Mouse (Mus musculus) liver, embryonic 15.5 days (tissue): ENCODE results near the gene Per1. TPM values are rescaled to one million over a fixed set of nuclear protein-coding genes. Genes with fewer than 3 reads are reported as not detected.

Experiments
- ATAC-seq: fragments of 200-750 bp; cut with Nextera tagmentation; 2 replicates; pipeline ENCODE4 v1.8.0; 2017; ENCODE audit warnings: moderate number of reproducible peaks, mild to moderate bottlenecking, moderate library complexity; ENCODE audit not compliant: insufficient read depth
- H3K27ac ChIP-seq: fragments of 300-500 bp; sonication (generic); replicated peaks from 2 replicates; pipeline ENCODE4 v1.5.1; 2015; ENCODE audit warnings: mild to moderate bottlenecking, inconsistent platforms
- H3K27me3 ChIP-seq: fragments of 300-500 bp; sonication (generic); 2 replicates; pipeline ENCODE4 v1.6.1; 2015; ENCODE audit warnings: mild to moderate bottlenecking, inconsistent platforms
- H3K36me3 ChIP-seq: fragments of 300-500 bp; sonication (generic); replicated peaks from 2 replicates; pipeline ENCODE4 v1.6.1; 2015; ENCODE audit warnings: moderate library complexity, mild to moderate bottlenecking, inconsistent platforms
- H3K4me1 ChIP-seq: fragments of 300-500 bp; sonication (generic); replicated peaks from 2 replicates; pipeline ENCODE4 v1.6.1; 2015; ENCODE audit warnings: inconsistent platforms
- H3K4me2 ChIP-seq: fragments of 300-500 bp; sonication (generic); 2 replicates; pipeline ENCODE4 v1.6.1; 2015; ENCODE audit warnings: moderate library complexity, mild to moderate bottlenecking, inconsistent platforms
- H3K4me3 ChIP-seq: fragments of 300-500 bp; sonication (generic); replicated peaks from 2 replicates; pipeline ENCODE4 v1.5.1; 2015; ENCODE audit warnings: mild to moderate bottlenecking, inconsistent platforms
- H3K9ac ChIP-seq: fragments of 300-500 bp; sonication (generic); 2 replicates; pipeline ENCODE4 v1.6.1; 2015; ENCODE audit warnings: moderate library complexity, mild to moderate bottlenecking, inconsistent platforms
- H3K9me3 ChIP-seq: fragments of 300-500 bp; sonication (generic); replicated peaks from 2 replicates; pipeline ENCODE4 v1.6.1; 2016; ENCODE audit warnings: inconsistent platforms
- WGBS: fragments of 180-500 bp; shearing (Covaris S2); methylation state at CpG from one replicate; pipeline ENCODE4 v1.1.7; 2015; ENCODE audit warnings: mixed read lengths; ENCODE audit not compliant: insufficient replicate concordance; 5-methylcytosine and 5-hydroxymethylcytosine counted together
- polyA plus RNA-seq: library from polyadenylated mRNA; unstranded; fragments of >200 nt; fragmentation: Nextera tagmentation; extraction: Ambion mirVana; gene quantifications from 2 replicates; pipeline ENCODE4 v1.2.1, GENCODE M21; 2015

The Per1 gene
- polyA plus RNA-seq, 1 experiment from 2014 or later = 7.6 TPM

- ATAC-seq = peak; percentile 1
- Histone ChIP-seq H3K27ac (peak overlapping the region; percentile 89), H3K27me3 (no peaks in the 10 kb centered on the region), H3K4me1 (peaks cover 47% of the 10 kb centered on the region), H3K4me3 (peak overlapping the region; percentile 77), H3K4me2 (peak overlapping the region; percentile 99), H3K9ac (peak overlapping the region; percentile 66), H3K9me3 (no peaks in the 10 kb centered on the region), H3K36me3 (peaks cover 7% of the 10 kb centered on the region; the same call in 1 of the 2 replicates)
- WGBS = 2% methylated on average over 19 of the region's 19 CpGs
Measured at GRCm38 (mm10) chr11:69058729-69059356, 36.2 kb upstream of the Per1 start.

- no peaks in the 10 kb centered on the region for H3K27me3 ChIP-seq
- peak within 1 kb of the TSS; percentile 77 for H3K4me3 ChIP-seq
- ATAC-seq = peak; percentile 85
- peaks cover 50% of the 10 kb centered on the region for H3K4me1 ChIP-seq
- peak within 1 kb of the TSS; percentile 99 for H3K4me2 ChIP-seq
- WGBS = under 1% methylated on average over 64 of the region's 64 CpGs
- 0 out of 2 replicates have a peak, but pooled peaks cover 1% of the 10 kb centered on the region for H3K36me3 ChIP-seq
- H3K9ac ChIP-seq = peak within 1 kb of the TSS; percentile 89
- H3K9me3 ChIP-seq = no peaks in the 10 kb centered on the region
- H3K27ac ChIP-seq = peak within 1 kb of the TSS; percentile 89
Measured at GRCm38 (mm10) chr11:69059357-69059974, 35.6 kb upstream of the Per1 start, which contains the start of gene Borcs6. Borcs6 (plus strand) TSS chr11:69059717.

DNA sequence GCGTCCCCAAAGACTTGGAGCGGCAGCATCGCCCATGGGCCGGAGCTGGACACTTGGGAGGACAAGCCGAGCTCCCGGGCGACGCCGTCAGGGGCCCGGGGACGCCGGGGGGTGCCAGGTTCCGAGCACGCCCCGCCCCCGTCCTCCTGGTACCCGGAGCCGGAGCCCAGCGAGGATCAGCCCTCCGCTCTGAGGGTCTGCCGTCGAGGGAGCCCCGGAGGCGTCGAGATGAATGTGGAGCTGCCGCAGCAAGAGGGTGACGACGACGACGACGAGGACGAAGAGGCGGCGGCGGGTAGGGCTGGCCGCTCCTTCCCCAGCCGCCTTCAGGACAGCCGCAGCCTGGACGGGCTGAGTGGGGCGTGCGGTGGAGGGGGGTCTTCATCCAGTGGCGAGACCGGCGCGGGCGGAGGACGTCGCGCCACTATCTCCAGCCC, 35.0 kb upstream of the Per1 start:
- ATAC-seq = peak; percentile 10
- H3K9ac ChIP-seq = peak overlapping the region; percentile 89
- H3K27ac ChIP-seq = peak overlapping the region; percentile 86
- no peaks in the 10 kb centered on the region for H3K36me3 ChIP-seq
- no peaks in the 10 kb centered on the region for H3K9me3 ChIP-seq
- H3K4me3 ChIP-seq = peak overlapping the region; percentile 77
- WGBS = under 1% methylated on average over 49 of the region's 49 CpGs
- peak overlapping the region; percentile 99 for H3K4me2 ChIP-seq
- no peaks in the 10 kb centered on the region for H3K27me3 ChIP-seq
- H3K4me1 ChIP-seq = peaks cover 54% of the 10 kb centered on the region

DNA sequence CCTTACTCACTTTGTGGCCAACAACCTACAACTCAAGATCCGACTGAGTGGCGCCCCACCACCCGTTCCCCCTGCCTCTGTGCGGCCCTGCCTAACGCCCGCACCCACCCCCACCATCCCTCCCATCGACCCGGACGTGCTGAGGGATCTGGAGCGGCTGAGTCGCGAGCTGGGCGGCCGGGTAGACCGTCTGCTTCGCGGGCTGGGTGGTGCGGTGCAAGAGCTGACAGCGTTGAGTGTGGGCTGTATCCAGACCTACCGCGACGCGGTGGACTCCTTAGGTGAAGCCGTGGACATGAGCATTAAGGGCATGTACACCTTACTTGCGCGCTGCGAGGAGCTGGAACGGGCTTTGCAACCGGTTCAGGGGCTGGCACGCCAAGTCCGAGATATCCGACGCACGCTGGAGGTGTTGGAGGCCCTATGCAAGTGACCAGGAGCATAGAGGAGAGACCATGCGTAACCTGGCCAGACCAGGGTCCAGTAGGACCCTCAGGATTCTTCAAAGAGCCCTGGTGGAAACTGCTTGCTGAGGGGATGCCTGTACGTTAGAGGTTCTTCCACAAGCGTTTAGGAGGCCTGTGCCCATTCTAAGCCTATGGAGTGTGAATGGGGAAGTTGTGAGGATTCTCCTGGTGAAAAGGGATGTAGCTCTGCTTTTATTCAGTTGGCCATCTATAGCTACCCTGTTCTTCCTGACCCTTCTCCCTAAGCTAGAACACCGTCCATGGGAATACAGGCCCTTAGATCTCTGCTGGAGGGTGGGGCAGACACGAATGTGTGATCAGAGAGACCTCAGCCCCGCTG, 34.4 kb upstream of the Per1 start:
- Histone ChIP-seq H3K4me1 (peaks cover 56% of the 10 kb centered on the region), H3K4me2 (peak overlapping the region; percentile 99), H3K27me3 (no peaks in the 10 kb centered on the region), H3K4me3 (peak overlapping the region; percentile 77), H3K9me3 (no peaks in the 10 kb centered on the region), H3K36me3 (no peaks in the 10 kb centered on the region), H3K9ac (peak overlapping the region; percentile 89), H3K27ac (peak overlapping the region; percentile 86)
- ATAC-seq = no peak
- 2% methylated on average over 40 of the region's 40 CpGs for WGBS

GRCm38 (mm10) chr11:69061255-69061912, 33.6 kb upstream of the Per1 start:
- Histone ChIP-seq H3K4me1 (peaks cover 61% of the 10 kb centered on the region), H3K27me3 (no peaks in the 10 kb centered on the region), H3K36me3 (no peaks in the 10 kb centered on the region), H3K9me3 (no peaks in the 10 kb centered on the region), H3K9ac (peak overlapping the region; percentile 89), H3K4me3 (peak overlapping the region; percentile 77), H3K4me2 (peak overlapping the region; percentile 99), H3K27ac (peak overlapping the region; percentile 86; the same call in 1 of the 2 replicates)
- ATAC-seq = no peak
- 31% methylated on average over 17 of the region's 17 CpGs for WGBS

DNA sequence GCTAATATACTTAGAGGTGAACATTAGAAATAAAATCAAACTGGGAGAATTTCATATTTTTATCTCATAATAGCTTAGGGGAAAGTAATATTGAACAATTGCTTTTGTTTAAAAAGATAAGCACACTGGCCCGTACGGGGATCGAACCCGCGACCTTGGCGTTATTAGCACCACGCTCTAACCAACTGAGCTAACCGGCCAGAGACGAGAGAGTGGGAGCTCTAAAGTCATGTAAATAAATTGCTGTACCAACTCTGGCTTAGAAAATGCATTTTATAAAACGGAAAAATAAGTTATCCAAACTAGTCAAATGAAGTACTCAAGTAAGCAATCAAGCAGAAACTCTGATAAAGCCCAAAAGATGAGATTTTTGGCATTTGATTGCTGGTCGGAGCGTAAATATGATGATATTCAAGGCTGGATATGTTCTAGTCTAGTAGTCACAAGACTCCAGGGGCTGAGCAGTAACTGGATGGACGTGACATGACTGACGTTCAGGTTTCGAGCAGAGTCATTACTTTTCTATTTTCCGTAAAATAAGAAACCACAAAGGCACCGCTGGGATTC, 32.7 kb upstream of the Per1 start:
- peak overlapping the region; percentile 40; the same call in 1 of the 2 replicates for H3K9ac ChIP-seq
- H3K27me3 ChIP-seq = no peaks in the 10 kb centered on the region
- H3K4me3 ChIP-seq = peak overlapping the region; percentile 67
- H3K27ac ChIP-seq = peak overlapping the region; percentile 90
- H3K4me1 ChIP-seq = peaks cover 69% of the 10 kb centered on the region
- peak overlapping the region; percentile 99 for H3K4me2 ChIP-seq
- ATAC-seq = no peak
- under 1% methylated on average over 17 of the region's 17 CpGs for WGBS
- H3K9me3 ChIP-seq = no peaks in the 10 kb centered on the region
- H3K36me3 ChIP-seq = no peaks in the 10 kb centered on the region

GRCm38 (mm10) chr11:69062761-69063224, 32.2 kb upstream of the Per1 start:
- peak overlapping the region; percentile 90 for H3K27ac ChIP-seq
- ATAC-seq = peak; percentile 61

DNA sequence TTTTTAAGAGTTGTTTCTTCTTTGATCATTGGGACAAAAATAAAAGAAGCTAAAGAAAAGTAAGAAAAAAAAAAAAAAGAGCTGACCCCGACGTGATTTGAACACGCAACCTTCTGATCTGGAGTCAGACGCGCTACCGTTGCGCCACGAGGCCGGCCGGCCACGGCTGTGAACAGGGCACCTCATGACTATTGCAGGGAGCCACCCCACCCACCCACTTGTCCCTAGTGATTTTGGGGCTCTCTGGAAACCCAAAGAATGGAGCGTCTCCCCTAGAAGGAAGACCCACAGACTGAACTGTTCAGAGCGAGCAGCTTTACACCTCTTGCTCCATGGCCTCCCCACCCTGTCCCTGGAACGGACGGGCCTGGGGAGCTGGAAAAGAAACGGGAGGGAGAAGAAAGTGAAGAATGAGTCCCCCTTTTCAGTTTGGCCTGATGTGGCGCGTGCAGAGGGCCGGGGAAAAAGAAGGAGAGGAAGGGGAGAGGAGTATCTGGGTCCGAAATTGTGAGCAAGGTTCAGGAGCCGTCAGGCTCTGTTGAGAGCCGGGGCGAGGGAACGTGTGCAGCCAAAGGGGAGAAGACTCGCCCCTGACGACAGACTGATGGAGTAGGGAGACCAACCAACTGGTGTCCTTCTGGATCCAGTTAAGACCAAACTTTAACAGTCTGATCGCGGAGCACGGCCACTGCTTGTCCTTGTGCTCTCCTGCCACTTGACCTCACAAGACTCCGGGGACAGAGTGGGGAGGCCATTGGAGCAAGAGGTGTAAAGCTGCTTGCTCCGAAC, 31.4 kb upstream of the Per1 start:
- no peaks in the 10 kb centered on the region for H3K27me3 ChIP-seq
- H3K4me3 ChIP-seq = peak overlapping the region; percentile 67
- peak overlapping the region; percentile 74 for H3K9ac ChIP-seq
- peaks cover 65% of the 10 kb centered on the region for H3K4me1 ChIP-seq
- 1% methylated on average over 31 of the region's 31 CpGs for WGBS
- peak overlapping the region; percentile 90 for H3K27ac ChIP-seq
- ATAC-seq = peak; percentile 17; the same call in 1 of the 2 replicates
- H3K36me3 ChIP-seq = no peaks in the 10 kb centered on the region
- no peaks in the 10 kb centered on the region for H3K9me3 ChIP-seq
- H3K4me2 ChIP-seq = peak overlapping the region; percentile 99

More at GRCm38 (mm10) chr11:69062761-69063224, 32.2 kb upstream of the Per1 start:
- peak overlapping the region; percentile 99 for H3K4me2 ChIP-seq
- H3K9me3 ChIP-seq = no peaks in the 10 kb centered on the region
- peak overlapping the region; percentile 67 for H3K4me3 ChIP-seq
- H3K27me3 ChIP-seq = no peaks in the 10 kb centered on the region
- WGBS = under 1% methylated on average over 19 of the region's 19 CpGs
- H3K4me1 ChIP-seq = peaks cover 72% of the 10 kb centered on the region
- H3K36me3 ChIP-seq = no peaks in the 10 kb centered on the region
- peak overlapping the region; percentile 74 for H3K9ac ChIP-seq

DNA sequence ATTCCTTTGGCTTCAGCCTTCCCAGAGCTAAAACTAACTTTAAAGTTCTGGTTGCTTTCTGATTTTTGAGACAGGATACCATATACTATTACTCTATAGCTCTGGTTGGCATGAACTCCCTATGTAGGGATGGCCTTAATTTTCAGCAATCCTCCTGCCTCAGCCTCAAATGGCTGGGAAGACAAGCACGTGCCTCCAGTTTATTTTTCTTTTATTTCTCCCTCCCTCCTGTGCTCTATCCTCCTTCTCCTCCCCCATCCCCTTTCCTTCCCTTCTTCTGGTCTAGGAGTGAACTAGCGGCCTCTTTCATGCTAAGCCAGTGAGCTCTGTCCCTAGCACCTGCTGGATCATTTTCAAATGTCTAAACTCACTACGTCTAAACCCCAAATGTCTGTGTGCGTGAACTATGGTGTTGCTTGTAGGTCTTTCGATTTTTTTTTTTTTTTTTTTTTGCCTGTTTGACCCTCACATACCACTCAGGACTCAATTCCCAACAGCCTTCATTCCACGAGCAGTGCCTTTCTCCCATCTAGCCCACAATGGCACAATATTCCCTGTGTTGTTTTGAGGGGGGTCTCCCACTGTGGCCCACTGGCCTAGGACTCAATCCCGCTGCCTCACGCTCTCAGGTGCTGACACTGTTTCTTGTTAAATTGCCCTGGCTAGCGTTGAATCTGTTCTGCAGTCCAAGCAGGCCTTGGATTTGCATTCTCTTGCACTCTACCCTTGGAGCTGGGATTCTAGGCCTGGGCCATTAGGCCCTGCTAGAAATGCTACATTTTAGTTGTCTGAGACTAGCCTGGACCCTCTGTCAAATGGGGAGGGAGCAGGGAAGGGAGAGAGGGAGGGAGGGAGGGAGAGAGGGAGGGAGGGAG, 30.5 kb upstream of the Per1 start:
- Histone ChIP-seq H3K36me3 (no peaks in the 10 kb centered on the region), H3K4me2 (peak overlapping the region; percentile 99), H3K4me3 (peak overlapping the region; percentile 67), H3K9ac (peak overlapping the region; percentile 74; the same call in 1 of the 2 replicates), H3K9me3 (no peaks in the 10 kb centered on the region), H3K27me3 (no peaks in the 10 kb centered on the region), H3K4me1 (peaks cover 66% of the 10 kb centered on the region), H3K27ac (peak overlapping the region; percentile 56)
- no peak for ATAC-seq
- 62% methylated on average over 9 of the region's 9 CpGs for whole genome bisulfite sequencing
